Mouse (Mus musculus) T-helper 1 cell (primary cell): ENCODE data around the gene Lgals2.
"Not testable (repeated sequence)": the region's sequence is repeated elsewhere in the genome, so short reads cannot be mapped to it uniquely, and the experiment has no call there.

Source experiments
- in situ Hi-C: fragments of 300-600 bp; cut with MboI, MseI; formaldehyde crosslinking; loops from one replicate; pipeline ENCODE4 v1.15.1; 2025; ENCODE audit warnings: high pct_unique_total_duplicates

Lgals2 gene

DNA sequence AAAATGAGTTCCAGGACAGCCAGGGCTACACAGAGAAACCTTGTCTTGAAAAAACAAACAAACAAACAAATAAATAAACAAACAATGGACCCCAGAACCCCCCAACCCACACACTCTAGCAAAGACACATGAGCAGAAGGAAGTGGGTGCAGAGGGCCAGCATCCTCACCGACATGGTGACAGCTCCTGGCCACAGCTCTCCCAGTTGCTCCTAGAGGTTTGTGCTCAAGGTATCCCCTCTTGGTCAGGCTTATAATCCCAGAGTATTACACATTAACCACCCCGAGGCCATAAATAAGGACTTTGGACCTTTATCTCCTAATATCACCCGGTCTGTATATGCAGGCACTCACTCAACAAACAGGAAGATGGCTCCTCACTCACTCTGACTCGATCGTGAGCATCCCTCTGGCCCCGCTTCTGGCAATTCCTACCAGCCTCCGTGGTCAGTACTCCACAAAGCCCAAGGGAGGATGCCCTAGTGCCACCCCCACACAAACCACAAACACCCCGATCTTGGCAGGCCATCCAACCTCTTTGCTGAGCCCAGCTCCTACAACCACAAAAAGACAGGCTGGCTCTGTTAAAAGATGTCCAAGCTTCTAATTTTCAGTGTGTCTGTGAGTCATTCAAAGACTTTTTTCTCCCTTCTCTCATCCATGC, at the start of gene Lgals2:
TSS of gene Lgals2 (minus strand) at position 227 of the 663 bp plus-strand sequence.
- in situ Hi-C loops, result no loop called here

GRCm38 (mm10) chr15:78903243-78903642, 47.9 kb upstream of the Lgals2 start:
- in situ Hi-C loops, result no loop called here

DNA sequence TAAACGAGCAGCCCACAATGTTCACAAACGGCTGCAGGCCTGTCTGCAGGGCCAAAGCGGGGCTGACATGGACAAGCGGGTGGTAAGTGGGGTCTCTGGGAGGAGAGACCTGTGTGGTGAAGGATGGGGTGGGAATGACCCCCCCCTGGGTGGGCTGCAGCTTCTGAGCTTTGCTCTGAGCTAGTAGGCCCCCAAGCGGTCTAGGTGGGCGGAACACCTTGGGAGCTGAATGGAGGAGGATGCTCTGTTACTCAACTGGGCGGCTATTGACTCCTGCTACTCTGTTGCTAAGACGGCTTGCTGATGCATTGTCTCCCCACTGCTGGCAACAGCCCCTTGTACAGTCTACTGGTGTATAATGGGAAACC, 46.1 kb upstream of the Lgals2 start:
- in situ Hi-C loops, result no loop called here

DNA sequence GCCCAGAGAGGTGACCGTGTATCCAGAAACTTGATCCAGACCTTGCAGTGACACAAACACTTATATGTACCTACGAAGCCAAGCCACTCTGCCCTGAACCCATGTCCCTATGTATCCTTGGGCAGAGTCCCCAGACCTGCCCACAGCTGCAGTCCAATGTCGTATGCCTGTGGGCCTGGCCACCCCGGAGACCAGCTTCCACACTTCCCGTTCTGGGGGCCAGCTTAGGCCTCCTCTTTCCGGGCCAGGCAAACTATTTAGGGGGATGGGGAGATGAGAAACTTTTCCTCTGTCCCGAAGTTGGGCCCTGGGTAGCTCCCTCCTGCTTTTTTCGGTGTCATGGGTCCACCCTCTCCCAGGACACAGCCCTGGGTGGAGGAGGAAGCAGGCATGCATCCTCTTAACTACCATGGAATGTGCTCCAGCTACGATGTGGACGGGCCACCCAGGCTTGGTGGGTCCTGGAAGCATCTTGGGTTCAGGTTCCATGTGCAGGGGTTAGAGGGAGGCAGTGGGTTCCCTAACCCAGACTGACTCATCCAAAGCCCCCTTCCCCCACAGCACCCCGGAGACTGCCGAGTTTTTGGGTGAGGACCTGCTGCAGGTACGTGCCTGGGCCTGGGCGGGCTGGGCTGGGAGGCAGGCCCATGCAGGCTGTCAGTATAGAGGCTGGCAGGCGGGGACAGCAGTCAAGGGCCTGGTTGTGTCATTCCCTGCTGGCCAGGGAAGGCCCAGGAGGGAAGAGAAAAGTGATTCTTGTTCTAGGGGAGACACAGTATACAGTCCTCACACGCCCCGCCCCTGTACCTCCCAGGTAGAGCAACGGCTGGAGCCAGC, 45.5 kb upstream of the Lgals2 start:
- in situ Hi-C loops, result no loop called here

- in situ Hi-C loops, result no loop called here
Measured at GRCm38 (mm10) chr15:78899740-78900584, 44.6 kb upstream of the Lgals2 start, which contains the start of gene Sh3bp1. Gene Sh3bp1 (plus strand): TSS chr15:78899768.

GRCm38 (mm10) chr15:78899409-78899739, 44.0 kb upstream of the Lgals2 start, which contains the start of gene Gm49510:
Gene Gm49510 (plus strand): TSS chr15:78899667.
- in situ Hi-C loops, result no loop called here

DNA sequence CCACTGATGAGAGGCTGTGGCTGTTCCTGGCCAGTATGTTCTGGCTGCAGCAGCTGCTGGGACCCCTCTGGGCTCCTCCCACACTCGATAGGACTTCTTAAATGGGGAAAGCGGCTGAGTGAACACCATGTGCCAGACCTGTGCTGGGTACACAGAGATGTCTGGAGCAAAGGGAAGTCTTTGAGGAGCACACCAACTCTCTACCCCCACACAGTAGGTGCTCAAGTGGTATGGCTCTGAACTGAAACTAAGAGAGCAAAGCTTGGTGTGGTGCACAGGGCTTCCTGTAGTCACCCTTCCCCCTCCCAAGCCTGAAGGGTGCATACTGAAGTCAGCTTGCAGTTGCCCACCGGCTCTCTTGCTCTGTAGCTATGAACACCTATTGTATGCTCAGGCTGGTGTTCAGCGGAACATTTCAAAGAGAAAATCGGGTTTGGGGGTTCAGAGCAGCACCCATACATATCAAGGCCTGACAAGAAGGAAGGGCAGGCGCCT, 43.2 kb upstream of the Lgals2 start:
- in situ Hi-C loops, result no loop called here

GRCm38 (mm10) chr15:78897488-78897887, 42.2 kb upstream of the Lgals2 start:
- in situ Hi-C loops, result no loop called here

DNA sequence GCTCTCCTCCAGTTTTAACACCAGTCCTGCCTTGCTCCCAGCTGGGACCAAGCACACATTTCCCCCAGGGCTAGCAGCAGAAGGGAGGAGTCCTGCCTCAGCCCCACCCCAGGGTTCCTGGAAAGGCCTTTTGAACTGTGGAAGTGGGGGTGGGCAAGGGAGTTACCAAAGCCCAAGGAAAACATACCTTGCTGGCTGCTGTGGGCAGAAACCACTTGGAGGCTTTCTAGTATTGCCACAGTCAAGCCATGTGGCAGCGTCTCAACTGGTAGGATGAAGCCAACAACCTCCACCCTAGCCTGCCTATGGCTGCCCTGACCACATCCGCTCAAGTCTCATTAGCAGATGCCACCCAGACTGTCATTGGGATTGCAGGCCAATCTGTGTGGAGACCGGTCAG, 40.8 kb upstream of the Lgals2 start:
- in situ Hi-C loops, result no loop called here

DNA sequence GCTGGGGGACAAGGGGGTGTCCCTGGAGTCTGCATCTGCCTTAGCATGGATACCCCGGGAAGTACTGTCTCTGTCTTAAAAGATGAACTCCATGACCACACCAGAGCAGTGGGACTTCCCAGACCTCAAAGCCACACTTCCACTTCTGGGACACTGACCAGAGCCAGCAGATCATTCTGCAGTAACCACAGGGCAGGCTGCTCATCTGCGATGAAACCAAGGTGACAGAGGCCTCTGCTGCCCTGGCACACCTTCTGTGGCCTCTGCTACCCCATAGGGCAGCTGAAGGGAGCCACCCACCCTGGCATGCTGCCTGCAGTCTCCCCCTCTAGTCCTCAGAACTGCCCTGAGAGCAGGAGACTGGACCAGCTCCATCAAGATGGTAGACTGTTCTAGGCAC, 40.4 kb upstream of the Lgals2 start:
- in situ Hi-C loops, result no loop called here

GRCm38 (mm10) chr15:78894726-78895125, 39.4 kb upstream of the Lgals2 start:
- in situ Hi-C loops, result no loop called here

- in situ Hi-C loops, result no loop called here
Measured at GRCm38 (mm10) chr15:78892440-78892839, 37.1 kb upstream of the Lgals2 start.

GRCm38 (mm10) chr15:78889401-78889853, 34.1 kb upstream of the Lgals2 start:
- in situ Hi-C loops, result no loop called here

- in situ Hi-C loops, result no loop called here
Measured at GRCm38 (mm10) chr15:78881828-78882227, 26.5 kb upstream of the Lgals2 start.

DNA sequence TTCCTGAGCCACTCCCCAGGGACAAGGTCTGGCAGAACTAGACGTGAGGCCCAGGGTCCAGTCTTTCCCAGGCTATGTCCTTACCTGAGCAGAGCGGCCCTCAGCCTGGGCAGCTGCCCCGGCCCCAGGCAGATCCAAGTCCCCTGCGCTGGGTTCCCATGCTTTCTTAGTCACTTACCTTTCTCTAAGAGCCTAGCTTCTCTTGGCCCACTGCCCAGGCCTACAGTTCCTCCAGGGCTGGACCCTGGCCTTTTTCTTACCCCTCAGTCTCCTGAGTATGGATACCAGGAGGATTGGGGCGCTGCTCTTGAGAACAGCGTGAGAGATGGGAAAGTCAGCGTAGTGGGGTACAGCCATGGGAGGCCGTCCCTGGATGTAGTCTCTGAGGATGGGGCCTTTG, 25.1 kb upstream of the Lgals2 start:
- in situ Hi-C loops, result no loop called here

GRCm38 (mm10) chr15:78878792-78879516, 23.6 kb upstream of the Lgals2 start:
- in situ Hi-C loops, result not testable (repeated sequence)

DNA sequence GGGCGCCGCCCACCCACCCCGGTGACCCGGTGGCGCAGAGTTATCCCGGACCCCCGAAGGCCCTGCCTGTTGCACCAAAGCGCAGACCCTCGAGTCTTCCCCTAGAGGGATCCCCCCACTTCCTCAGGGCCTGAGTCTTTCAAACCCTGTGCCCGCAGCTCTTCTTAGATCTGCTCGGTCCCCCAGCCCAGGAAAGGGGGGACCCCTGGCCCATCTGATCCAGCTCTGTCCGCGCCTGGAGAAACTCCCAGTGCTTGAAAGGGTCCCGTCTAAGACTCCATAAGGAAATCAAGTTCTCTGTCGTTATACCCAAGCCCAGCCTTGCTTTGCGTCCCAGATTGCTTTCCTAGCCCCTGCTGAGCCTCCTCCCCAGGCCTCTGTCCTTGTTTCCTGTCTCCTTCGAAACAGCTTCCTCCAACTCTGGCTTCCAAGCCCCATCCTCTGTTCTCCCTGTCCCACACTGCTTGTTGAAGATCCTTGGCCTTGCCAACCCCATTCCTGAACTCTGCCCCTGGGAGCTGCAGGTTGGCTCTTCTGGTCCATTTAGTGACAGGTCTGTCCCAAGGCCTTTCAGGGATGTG, 22.6 kb upstream of the Lgals2 start:
- in situ Hi-C loops, result no loop called here

DNA sequence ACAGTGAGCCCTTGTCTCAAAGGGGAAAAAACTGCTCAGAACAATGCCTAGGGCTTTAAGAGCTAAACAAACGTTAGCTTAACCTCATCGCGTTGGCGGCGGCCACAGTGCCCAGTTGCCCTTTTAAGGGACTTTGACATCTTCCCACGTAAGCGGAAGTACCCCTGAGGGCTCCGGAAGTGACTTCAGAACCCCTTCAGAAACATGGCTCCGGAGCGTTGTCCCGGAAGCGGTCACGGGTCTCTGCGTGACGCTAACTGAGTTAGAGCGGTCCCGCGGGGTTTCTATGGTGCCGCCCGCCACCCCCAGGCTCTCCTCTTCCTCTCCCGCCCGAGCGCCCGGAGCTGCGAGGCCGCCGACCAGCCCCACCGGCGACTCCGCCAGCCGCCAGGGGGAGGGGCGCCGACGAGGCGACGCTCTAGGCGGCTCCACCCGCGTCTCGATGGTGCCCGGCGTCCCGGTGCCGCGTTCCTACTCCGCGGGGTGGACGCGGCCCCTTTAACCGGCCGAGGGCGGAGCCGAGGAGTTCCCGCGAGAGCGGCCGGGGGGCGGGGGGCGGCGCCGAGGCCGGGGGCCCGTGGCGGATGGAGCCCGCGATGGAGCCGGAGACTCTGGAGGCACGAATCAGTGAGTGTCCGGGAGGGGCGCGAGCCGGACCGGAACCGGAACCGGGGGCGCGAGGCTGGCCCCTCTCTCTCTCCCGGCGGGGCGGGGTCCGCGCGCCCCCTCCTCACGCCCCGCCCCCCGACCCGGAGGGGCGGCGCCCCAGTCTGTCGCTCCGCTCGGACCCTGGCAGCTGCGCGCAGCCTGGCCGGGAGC, 21.9 kb upstream of the Lgals2 start, which contains the start of gene Gga1:
TSS of gene Gga1 (plus strand) at position 200 of the 819 bp plus-strand sequence.
- in situ Hi-C loops, result no loop called here

GRCm38 (mm10) chr15:78876258-78876696, 20.9 kb upstream of the Lgals2 start:
- in situ Hi-C loops, result no loop called here

DNA sequence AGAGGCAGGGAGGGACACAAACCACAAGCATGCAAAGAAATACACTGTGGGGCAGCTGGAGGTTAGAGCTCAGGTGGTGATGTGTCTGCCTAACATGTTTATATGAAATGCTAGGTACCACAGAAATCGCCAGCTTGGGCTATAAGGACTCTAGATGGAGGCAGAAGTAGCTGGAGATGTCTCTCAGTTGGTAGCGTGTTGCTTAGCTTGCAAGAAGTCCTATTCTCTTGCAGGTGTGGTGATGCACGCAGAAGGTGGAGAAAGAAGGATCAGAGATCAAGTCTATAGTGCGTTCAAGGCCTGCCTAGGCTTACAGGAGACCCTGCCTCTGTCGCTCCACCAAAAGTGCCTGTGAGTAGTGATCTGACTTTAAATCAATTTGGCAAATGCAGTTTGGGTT, 20.2 kb upstream of the Lgals2 start:
- in situ Hi-C loops, result no loop called here
